Mouse (Mus musculus) kidney, embryonic 15.5 days (tissue): ENCODE data around the gene Fsip1. TPM values are rescaled to one million over a fixed set of nuclear protein-coding genes. Genes with fewer than 3 reads are reported as not detected.

Experiments
- ATAC-seq: fragments of 200-750 bp; cut with Nextera tagmentation; replicated peaks from 2 replicates; pipeline ENCODE4 v1.8.0; 2017; ENCODE audit warnings: moderate TSS enrichment; ENCODE audit not compliant: low FRiP score
- H3K27ac ChIP-seq: fragments of 300-500 bp; sonication (generic); 2 replicates; pipeline ENCODE4 v1.5.1; 2015; ENCODE audit warnings: mild to moderate bottlenecking, inconsistent platforms
- H3K27me3 ChIP-seq: fragments of 300-500 bp; sonication (generic); 2 replicates; pipeline ENCODE4 v1.6.1; 2015; ENCODE audit warnings: inconsistent platforms
- H3K36me3 ChIP-seq: fragments of 300-500 bp; sonication (generic); 2 replicates; pipeline ENCODE4 v1.6.1; 2015; ENCODE audit warnings: inconsistent platforms
- H3K4me1 ChIP-seq: fragments of 300-500 bp; sonication (generic); 2 replicates; pipeline ENCODE4 v1.6.1; 2015; ENCODE audit warnings: inconsistent platforms
- H3K4me2 ChIP-seq: fragments of 300-500 bp; sonication (generic); 2 replicates; pipeline ENCODE4 v1.6.1; 2015; ENCODE audit warnings: moderate library complexity, mild to moderate bottlenecking, inconsistent platforms
- H3K4me3 ChIP-seq: fragments of 300-500 bp; sonication (generic); replicated peaks from 2 replicates; pipeline ENCODE4 v1.5.1; 2015; ENCODE audit warnings: mild to moderate bottlenecking, inconsistent platforms
- H3K9ac ChIP-seq: fragments of 300-500 bp; sonication (generic); 2 replicates; pipeline ENCODE4 v1.6.1; 2015; ENCODE audit warnings: mild to moderate bottlenecking, inconsistent platforms
- H3K9me3 ChIP-seq: fragments of 300-500 bp; sonication (generic); replicated peaks from 2 replicates; pipeline ENCODE4 v1.6.1; 2016; ENCODE audit warnings: inconsistent platforms
- WGBS: fragments of 180-500 bp; shearing (Covaris S2); methylation state at CpG from one replicate; pipeline ENCODE4 v1.1.7; 2015; ENCODE audit warnings: mixed read lengths; 5-methylcytosine and 5-hydroxymethylcytosine counted together
- polyA plus RNA-seq: library from polyadenylated mRNA; unstranded; fragments of >200 nt; fragmentation: Nextera tagmentation; extraction: Ambion mirVana; gene quantifications from 2 replicates; pipeline ENCODE4 v1.2.1, GENCODE M21; 2015

Gene Fsip1
- polyA plus RNA-seq, 1 experiment from 2014 or later: 0.93 TPM

DNA sequence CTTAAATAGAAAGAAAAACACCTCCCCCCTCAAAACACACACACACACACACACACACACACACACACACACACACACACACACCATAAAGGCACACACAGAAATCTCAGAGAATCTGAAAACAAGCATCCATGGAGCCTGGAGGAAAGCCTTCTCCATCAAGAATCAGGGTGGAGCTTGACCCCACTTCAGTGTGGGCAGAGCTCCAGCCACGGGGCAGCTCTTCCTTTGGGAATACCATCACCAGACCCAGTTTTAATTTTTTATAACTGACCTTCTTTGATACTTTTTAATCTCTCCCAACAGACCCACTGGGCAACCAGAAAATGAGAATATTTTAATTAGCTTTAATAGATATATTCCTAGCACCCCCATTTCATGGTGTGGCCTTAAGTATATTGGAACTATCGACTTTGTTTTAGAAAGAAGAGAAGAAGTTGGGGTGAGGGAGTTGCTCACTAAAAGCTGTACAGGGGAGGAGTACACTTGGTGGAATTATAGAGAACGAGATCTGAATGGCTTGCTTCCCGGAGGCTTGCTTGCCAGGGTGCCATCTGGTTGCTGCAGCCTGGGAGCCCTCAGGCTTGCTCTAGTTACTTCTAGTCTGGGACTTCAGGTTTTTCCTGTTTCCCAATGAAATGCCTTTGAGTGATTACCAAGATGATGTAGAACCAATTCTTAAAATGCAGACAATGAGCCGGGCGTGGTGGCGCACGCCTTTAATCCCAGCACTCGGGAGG lies 31.7 kb upstream of the Fsip1 start:
- Histone ChIP-seq H3K4me2 (no peak overlapping the region), H3K27me3 (no peaks in the 10 kb centered on the region), H3K36me3 (no peaks in the 10 kb centered on the region), H3K9me3 (no peaks in the 10 kb centered on the region), H3K9ac (no peak overlapping the region), H3K4me3 (no peak overlapping the region), H3K27ac (no peak overlapping the region), H3K4me1 (no peaks in the 10 kb centered on the region)
- ATAC-seq: no peak
- 85% methylated on average over 9 of the region's 9 CpGs for WGBS

DNA sequence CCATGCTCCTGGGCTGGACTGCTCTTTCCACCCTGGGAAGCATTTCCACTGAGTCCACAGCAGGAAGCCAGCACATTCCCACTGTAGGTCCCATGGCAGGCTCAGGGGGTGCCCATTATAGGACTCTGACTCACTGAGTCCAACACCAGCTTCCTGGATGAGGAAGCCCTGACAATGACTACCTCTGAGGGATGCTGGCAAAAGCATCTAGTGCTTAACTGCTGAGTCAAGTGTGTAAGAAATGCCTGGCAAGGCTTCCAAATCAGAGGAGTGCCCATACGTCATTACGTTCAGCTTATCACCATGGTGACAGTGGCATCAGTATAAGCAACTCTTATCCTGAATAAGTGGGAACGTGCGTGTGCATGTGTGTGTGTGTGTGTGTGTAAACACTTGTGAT lies 30.9 kb upstream of the Fsip1 start:
- no peaks in the 10 kb centered on the region for H3K36me3 ChIP-seq
- no peaks in the 10 kb centered on the region for H3K9me3 ChIP-seq
- H3K27ac ChIP-seq: no peak overlapping the region
- no peak overlapping the region for H3K4me2 ChIP-seq
- no peaks in the 10 kb centered on the region for H3K4me1 ChIP-seq
- no peaks in the 10 kb centered on the region for H3K27me3 ChIP-seq
- no peak overlapping the region for H3K9ac ChIP-seq
- WGBS: 78% methylated on average over 4 of the region's 4 CpGs
- ATAC-seq: no peak
- no peak overlapping the region for H3K4me3 ChIP-seq

DNA sequence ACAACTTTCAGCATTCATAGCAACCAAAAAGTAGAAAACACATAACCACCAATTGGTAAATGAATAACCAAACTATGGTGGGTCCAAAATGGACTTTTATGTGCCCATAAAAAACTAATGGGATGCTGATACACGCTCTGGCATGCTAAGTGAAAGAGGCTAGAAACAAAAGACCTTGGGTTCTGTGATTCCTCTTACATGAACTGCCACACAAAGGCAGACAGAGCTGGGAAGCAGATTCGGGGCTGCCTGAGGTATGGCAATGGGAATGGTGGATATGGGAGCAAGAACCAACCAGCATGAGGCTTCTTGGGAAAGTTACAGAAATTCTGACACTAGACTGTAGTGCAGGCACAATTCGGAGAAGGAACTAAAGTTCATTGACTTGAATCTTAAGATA lies 25.7 kb upstream of the Fsip1 start:
- no peaks in the 10 kb centered on the region for H3K27me3 ChIP-seq
- H3K27ac ChIP-seq: no peak overlapping the region
- H3K9ac ChIP-seq: no peak overlapping the region
- no peaks in the 10 kb centered on the region for H3K9me3 ChIP-seq
- no peaks in the 10 kb centered on the region for H3K4me1 ChIP-seq
- no peak for ATAC-seq
- WGBS: 74% methylated on average over 3 of the region's 3 CpGs
- H3K4me2 ChIP-seq: no peak overlapping the region
- H3K36me3 ChIP-seq: no peaks in the 10 kb centered on the region
- no peak overlapping the region for H3K4me3 ChIP-seq

DNA sequence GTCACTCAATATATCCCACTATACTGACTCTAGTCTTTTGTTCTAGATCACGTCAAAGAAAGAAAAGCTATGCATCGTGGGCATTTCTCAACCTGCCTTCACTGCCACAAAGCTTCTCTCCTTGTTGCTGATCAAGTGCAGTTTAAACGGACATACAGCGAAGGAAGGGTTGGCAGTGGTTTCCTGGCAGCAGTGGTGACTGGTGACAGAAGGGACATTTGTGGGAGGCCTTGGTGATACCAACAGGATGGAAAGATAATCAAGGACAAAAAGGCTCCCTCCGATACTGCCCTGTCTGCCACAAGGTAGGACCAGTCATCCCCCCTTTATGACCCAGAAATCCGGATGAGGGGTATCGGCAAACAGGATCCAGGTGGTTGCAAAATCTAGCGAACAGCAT lies 21.5 kb upstream of the Fsip1 start:
- H3K9me3 ChIP-seq: no peaks in the 10 kb centered on the region
- H3K27ac ChIP-seq: no peak overlapping the region
- H3K4me1 ChIP-seq: no peaks in the 10 kb centered on the region
- 0 out of 2 replicates have a peak, but pooled peaks cover 3% of the 10 kb centered on the region for H3K27me3 ChIP-seq
- no peaks in the 10 kb centered on the region for H3K36me3 ChIP-seq
- H3K4me3 ChIP-seq: no peak overlapping the region
- H3K9ac ChIP-seq: no peak overlapping the region
- no peak for ATAC-seq
- 92% methylated on average over 8 of the region's 8 CpGs for WGBS
- H3K4me2 ChIP-seq: no peak overlapping the region

DNA sequence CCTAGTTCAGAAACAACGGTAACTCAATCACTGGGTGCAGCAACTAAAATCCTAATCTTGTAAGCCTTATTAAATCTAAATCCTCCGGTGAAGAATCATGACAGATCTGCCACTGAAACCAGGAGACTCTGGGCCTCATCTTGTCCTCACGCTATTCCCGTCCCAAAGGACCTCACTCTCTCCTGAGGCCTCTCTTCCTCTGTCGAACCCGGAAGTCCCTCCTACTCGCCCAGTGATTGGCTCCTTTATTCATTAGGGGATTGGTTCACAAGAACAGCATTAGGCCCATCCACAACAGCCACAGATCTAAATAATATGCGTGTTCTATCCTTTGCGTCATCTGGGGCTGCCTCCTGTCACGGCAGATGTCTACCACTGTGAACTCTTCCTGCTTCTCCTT lies 14.8 kb upstream of the Fsip1 start:
- no peak for ATAC-seq
- Histone ChIP-seq H3K4me2 (no peak overlapping the region), H3K36me3 (no peaks in the 10 kb centered on the region), H3K9ac (no peak overlapping the region), H3K4me1 (no peaks in the 10 kb centered on the region), H3K27me3 (0 out of 2 replicates have a peak, but pooled peaks cover 2% of the 10 kb centered on the region), H3K27ac (no peak overlapping the region), H3K4me3 (no peak overlapping the region), H3K9me3 (no peaks in the 10 kb centered on the region)
- WGBS: 92% methylated on average over 10 of the region's 10 CpGs

DNA sequence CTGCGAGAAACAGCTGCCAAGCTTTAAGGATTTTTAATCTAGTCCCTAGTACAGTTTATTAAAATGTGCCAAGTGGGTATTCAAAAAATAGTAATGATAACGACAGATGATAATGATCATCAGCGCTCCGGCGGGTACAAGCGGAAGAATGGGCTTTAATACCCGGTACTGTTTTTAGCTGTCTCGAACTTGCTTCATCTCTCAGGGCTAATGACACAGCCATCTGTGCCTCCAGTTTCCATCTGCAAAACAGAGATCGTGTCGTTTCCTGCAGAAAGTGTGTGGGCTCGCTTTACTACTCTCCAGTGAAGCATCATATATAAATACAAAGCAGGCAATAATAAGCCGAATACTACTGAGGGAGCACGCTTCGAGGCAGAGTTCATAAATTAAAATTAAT lies 13.4 kb upstream of the Fsip1 start:
- Histone ChIP-seq H3K27ac (no peak overlapping the region), H3K9me3 (no peaks in the 10 kb centered on the region), H3K27me3 (no peaks in the 10 kb centered on the region), H3K4me3 (no peak overlapping the region), H3K36me3 (no peaks in the 10 kb centered on the region), H3K9ac (no peak overlapping the region), H3K4me1 (no peaks in the 10 kb centered on the region), H3K4me2 (no peak overlapping the region)
- no peak for ATAC-seq
- 80% methylated on average over 14 of the region's 14 CpGs for WGBS

DNA sequence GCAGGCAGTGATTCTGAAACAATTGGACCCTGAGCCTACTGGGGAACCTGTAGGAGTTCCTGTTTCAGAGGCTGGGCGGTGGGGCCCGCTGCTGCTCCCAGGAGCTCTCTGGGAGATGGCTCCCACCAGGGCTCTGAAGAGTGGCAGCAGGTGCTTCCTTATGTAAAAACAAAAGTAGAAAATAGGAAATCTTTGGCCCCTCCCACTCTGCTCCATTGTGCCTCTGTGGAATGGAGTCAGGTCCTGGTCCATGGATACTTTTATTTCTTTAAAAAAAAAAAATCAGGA lies 7.1 kb upstream of the Fsip1 start:
- Histone ChIP-seq H3K4me1 (no peaks in the 10 kb centered on the region), H3K4me2 (no peak overlapping the region), H3K27ac (no peak overlapping the region), H3K9me3 (no peaks in the 10 kb centered on the region), H3K4me3 (no peak overlapping the region), H3K9ac (no peak overlapping the region), H3K36me3 (no peaks in the 10 kb centered on the region), H3K27me3 (peaks cover 9% of the 10 kb centered on the region; the same call in 1 of the 2 replicates)
- WGBS: 48% methylated on average over 2 of the region's 2 CpGs
- ATAC-seq: 0 out of 2 replicates have a peak, but pooled peaks have one; percentile 43

DNA sequence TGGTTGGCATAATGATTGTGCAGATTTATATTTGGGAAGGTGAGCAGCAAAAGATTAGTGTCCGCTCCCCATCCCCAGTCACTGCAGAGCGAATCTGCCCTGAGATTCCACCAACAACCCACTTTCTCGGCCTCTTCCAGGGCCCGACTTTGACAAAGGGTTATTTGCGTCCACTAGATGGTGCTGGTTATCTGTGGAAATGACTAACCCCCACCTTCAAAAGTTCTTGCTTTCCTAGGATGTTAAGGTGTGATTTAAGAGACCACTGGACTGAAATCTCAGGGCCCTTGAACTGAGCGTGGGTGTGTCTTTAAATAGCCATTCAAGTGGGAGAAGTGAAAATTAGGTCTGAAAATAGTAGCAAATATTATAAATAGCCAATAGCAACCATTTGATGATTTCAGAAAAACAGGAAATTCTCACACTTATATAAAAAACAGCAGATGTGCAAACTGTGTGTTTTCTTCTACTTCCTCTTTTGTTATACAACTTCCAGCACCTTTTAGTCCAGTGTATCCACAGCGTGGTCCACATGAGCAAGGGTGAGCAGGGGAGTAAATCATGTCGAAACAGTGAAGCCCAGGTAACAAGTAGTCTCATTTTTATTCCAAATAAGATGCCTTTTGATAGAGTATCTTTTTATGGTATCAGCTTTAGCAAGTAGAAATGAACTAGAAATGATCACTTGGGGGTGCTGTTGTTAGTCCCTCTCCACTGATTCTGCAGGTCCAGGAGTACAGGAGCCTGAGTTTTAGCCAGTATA lies 6.6 kb upstream of the Fsip1 start:
- H3K9me3 ChIP-seq: no peaks in the 10 kb centered on the region
- peaks cover 9% of the 10 kb centered on the region; the same call in 1 of the 2 replicates for H3K27me3 ChIP-seq
- H3K9ac ChIP-seq: no peak overlapping the region
- H3K4me2 ChIP-seq: no peak overlapping the region
- no peaks in the 10 kb centered on the region for H3K4me1 ChIP-seq
- no peak overlapping the region for H3K4me3 ChIP-seq
- 23% methylated on average over 8 of the region's 8 CpGs for WGBS
- no peak overlapping the region for H3K27ac ChIP-seq
- H3K36me3 ChIP-seq: no peaks in the 10 kb centered on the region
- ATAC-seq: no peak

DNA sequence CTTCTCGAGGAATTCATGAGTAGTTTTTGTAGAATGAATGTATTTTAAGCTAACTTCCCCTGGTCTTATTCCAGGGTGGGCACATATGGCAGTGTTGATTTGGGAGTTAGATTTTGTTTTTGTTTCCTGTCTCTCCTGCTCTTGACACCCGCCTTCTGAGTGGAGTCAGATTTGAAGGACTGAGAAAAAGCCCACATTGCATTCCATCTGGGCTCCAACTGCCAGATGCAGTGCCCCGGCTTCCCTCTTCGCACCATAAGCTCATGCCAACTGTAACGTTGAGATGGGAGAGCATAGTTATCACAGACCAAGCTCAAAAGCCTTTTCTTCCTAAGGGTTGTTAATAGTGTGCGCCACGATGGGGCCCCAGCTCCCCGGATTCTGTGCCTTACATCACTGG lies 5.9 kb upstream of the Fsip1 start:
- no peak overlapping the region for H3K4me3 ChIP-seq
- H3K9me3 ChIP-seq: no peaks in the 10 kb centered on the region
- no peaks in the 10 kb centered on the region for H3K4me1 ChIP-seq
- H3K4me2 ChIP-seq: no peak overlapping the region
- no peak overlapping the region for H3K9ac ChIP-seq
- H3K27ac ChIP-seq: no peak overlapping the region
- 60% methylated on average over 8 of the region's 8 CpGs for WGBS
- peaks cover 9% of the 10 kb centered on the region; the same call in 1 of the 2 replicates for H3K27me3 ChIP-seq
- no peaks in the 10 kb centered on the region for H3K36me3 ChIP-seq
- ATAC-seq: no peak

DNA sequence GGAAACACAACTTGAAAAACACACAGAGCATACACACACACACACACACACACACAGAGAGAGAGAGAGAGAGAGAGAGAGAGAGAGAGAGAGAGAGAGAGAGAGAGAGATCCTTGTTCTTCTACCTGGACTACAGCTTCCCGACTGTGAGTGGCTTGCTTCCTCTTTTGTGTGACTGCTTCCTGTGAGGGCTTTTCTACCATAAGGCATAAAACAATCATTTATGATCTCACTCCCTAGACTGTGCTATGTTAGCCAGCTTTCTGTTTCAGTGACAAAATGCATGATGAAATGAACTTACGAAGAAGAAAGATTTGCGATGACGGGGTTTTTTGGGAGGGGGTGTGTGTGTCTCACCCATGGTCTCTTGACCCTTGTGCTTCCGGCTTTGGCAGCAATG lies 3.0 kb upstream of the Fsip1 start:
- no peak overlapping the region for H3K4me2 ChIP-seq
- no peak overlapping the region for H3K4me3 ChIP-seq
- H3K27ac ChIP-seq: no peak overlapping the region
- H3K9me3 ChIP-seq: no peaks in the 10 kb centered on the region
- H3K4me1 ChIP-seq: peaks cover 8% of the 10 kb centered on the region; the same call in 1 of the 2 replicates
- WGBS: 61% methylated on average over 5 of the region's 5 CpGs
- H3K27me3 ChIP-seq: peaks cover 9% of the 10 kb centered on the region; the same call in 1 of the 2 replicates
- no peaks in the 10 kb centered on the region for H3K36me3 ChIP-seq
- no peak for ATAC-seq
- H3K9ac ChIP-seq: no peak overlapping the region

DNA sequence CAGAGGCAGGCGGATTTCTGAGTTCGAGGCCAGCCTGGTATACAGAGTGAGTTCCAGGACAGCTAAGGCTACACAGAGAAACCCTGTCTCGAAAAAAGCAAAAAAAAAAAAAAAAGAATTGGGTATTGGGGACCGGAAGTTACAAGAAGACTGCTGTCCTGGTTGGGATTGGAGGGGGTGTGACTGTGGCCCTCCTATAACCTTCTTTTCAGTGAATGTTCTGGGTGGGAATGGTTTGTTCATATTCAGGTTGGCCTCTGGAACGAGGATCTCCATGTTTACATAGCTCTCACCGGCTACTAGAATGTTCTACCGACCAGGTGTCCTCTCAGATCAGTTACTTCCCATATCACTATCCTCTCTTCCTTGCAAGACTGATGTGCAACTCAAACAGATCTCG lies 328 bp upstream of the Fsip1 start:
- Histone ChIP-seq H3K27me3 (peaks cover 9% of the 10 kb centered on the region; the same call in 1 of the 2 replicates), H3K36me3 (no peaks in the 10 kb centered on the region), H3K27ac (no peak overlapping the region), H3K4me2 (peak overlapping the region; percentile 69), H3K9me3 (no peaks in the 10 kb centered on the region), H3K4me3 (peak overlapping the region; percentile 55), H3K4me1 (peaks cover 13% of the 10 kb centered on the region), H3K9ac (no peak overlapping the region)
- WGBS: 73% methylated on average over 8 of the region's 8 CpGs
- no peak for ATAC-seq

DNA sequence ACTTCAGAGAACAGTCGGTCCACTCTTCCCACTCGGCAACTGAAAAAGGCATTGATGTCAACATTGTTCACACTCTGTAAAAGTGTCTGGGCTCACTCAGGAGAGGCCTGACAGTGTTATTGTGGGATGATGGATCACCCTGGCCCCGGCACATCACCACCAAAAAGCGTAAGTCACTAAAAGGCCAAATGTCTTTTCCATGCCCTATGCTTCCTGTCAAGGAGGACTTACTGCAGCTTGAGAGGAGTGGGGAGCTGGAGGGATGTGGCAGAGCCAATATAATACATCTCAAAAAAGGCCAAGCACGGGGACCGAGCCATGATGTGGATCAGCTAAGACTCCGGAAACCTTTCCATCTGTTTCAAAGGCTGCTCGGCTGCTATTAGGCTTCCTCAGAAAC lies 2.2 kb downstream of the Fsip1 start:
- no peak for ATAC-seq
- Histone ChIP-seq H3K36me3 (no peaks in the 10 kb centered on the region), H3K9me3 (no peaks in the 10 kb centered on the region), H3K27me3 (peaks cover 5% of the 10 kb centered on the region; the same call in 1 of the 2 replicates), H3K4me1 (peaks cover 13% of the 10 kb centered on the region), H3K27ac (no peak overlapping the region), H3K9ac (no peak overlapping the region), H3K4me3 (no peak overlapping the region), H3K4me2 (no peak overlapping the region)
- WGBS: 21% methylated on average over 8 of the region's 8 CpGs
